Mouse (Mus musculus) CH12F3 (cell line): Measurements from ENCODE around the gene Syngr1.

ENCODE experiments used
- in situ Hi-C: fragments of 300-500 bp; cut with MboI; formaldehyde crosslinking; loops from 2 replicates; pipeline ENCODE4 v1.14.3; 2020; ENCODE audit warnings: low sequenced_read_pairs

The Syngr1 gene

GRCm38 (mm10) chr15:80069171-80069570 is 22.0 kb upstream of the Syngr1 start:
- in situ Hi-C loops, result no loop called here

- in situ Hi-C loops, result no loop called here
Observed at GRCm38 (mm10) chr15:80070095-80070644, 21.0 kb upstream of the Syngr1 start.

- in situ Hi-C loops, result no loop called here
Observed at GRCm38 (mm10) chr15:80071951-80072437, 19.1 kb upstream of the Syngr1 start.

DNA sequence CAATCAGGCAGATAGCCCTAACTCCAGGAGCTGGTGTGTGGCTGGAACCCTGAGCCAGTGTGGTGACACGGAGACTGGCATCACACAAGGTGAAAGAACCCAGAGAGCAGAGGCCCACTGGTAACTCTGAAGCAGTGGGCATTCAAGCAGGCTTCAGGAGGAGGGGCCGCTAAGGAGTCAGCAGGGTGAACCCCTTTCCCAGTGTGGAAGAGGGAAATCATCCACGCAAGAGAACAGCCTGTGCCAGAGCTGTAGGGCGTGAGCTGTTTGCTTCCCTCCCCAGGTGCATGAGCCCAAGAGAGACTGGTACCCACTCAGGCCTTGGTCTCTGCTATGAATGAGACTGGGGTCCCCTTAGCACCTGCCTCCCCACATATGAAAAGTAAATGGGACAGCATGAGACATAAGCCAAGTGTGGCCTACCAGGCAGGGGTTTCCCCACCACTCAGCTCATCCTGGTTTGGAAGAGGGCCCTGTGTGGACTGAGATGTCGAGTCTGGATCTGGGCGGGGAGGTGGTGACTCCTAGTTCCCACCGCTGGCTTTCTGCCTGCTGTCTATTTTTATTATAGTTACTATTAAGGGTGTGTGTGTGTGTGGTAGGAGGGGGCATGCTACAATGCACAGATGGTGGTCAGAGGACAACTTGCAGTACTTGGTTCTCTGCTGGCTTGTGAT is 18.4 kb upstream of the Syngr1 start:
- in situ Hi-C loops, result no loop called here

DNA sequence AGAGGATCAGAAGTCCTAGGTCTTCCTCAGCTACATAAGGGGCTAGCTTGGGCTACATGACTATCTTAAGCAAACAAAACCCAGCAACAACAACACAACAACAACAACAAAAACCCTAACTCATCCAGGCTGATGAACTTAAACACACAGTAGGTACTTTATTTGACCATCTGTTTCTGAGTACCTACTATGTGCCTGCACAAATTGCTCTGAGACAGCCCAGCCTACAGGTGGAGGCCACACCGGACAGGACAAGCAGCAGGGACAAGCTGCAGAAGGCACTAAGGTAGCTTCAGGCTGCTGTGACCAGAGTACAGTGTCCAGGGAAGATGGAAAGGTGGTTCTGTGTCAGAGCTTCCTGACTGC is 17.9 kb upstream of the Syngr1 start:
- in situ Hi-C loops, result no loop called here

- in situ Hi-C loops, result no loop called here
Observed at GRCm38 (mm10) chr15:80074663-80075373, 16.3 kb upstream of the Syngr1 start.

DNA sequence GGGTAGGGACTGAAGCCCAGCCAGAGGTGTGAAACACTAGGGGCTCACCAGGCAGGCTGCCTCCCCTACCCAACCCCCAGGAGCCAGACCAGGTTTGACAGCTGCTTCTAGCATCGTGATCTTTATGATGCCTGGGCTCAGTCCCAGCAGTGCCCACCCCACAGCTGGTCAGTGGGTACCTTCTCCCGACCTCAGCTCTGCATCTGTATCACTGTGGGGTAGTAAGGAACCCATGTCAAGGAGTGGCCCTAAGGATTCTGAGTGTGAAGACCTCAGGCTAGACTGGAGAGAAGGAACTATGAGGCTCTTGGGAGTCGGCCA is 15.8 kb upstream of the Syngr1 start:
- in situ Hi-C loops, result no loop called here

GRCm38 (mm10) chr15:80075733-80076337 is 15.3 kb upstream of the Syngr1 start:
- in situ Hi-C loops, result no loop called here

DNA sequence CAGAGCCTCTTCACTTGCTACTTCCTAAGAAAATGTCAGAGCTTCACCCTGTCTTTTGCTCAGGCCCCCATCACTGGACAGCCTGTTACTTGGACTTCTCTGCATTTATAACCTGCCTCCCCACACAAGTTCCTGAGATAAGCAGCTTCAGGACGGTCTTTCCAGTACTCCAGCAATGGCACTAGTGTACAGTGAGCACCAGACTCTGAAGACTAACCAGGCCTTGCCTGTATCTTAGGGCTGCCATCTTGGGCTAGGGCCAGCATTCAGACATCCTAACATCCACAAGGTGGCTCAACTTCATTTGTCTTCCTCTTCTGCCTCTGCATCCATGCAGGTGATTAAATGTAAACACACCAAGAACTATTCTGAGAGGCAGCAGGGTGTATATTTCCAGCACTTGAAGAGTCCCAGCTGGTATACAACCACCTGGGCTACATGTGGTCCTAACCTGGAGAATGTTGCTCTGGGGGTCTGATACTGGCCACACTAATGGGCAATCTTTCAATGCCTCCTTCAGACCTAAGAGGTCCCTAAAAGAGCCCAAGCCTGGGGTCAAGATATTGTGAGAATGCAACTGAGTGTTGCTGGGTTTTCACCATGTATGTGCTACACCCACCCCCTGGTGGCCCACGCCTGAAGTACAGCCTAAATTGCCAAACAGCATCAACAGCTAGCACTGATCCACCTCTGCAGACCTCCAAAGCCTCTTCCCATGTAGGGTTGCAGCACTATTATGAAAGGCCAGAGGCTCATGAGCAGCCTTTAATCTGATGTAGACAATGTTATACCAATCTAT is 14.6 kb upstream of the Syngr1 start:
- in situ Hi-C loops, result no loop called here

DNA sequence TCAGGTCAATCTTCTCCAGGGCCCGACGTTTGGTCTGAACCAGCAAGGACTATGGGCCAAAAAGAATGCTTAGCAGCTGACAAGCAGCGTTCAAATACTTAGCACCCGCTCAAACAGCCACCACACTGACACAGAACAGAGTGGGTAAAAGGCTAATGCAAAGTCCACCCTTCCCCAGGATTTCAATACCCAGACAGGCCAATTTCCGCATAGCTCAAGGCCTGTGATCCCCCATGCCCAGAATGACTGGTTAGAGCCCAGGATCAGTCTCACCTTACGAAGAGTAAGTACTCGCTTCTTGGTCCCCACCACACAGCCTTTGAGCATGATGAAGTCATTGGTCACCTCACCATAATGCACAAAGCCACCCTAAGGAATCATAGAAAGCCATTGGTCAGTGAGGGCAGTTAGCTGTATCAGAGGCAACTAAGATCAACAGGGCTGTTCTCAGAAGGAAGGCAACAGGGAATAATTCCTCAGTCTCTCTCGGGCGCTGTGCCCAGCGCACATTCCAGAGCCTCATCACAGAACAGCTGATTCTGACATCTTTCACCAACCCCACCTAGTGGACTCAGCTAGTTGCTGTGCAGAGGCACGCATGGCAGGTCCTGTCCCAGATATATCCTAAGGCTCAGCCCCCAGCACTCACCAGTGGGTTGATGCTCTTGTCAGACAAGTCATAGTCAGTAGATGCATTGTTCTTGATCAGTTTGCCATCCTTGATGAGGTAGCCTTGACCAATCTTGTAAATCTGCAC is 12.9 kb upstream of the Syngr1 start:
- in situ Hi-C loops, result no loop called here

- in situ Hi-C loops, result no loop called here
Observed at GRCm38 (mm10) chr15:80079129-80079668, 11.9 kb upstream of the Syngr1 start.

GRCm38 (mm10) chr15:80079954-80080353 is 11.2 kb upstream of the Syngr1 start:
- in situ Hi-C loops, result no loop called here

- in situ Hi-C loops, result no loop called here
Observed at GRCm38 (mm10) chr15:80080711-80081615, 10.2 kb upstream of the Syngr1 start.

DNA sequence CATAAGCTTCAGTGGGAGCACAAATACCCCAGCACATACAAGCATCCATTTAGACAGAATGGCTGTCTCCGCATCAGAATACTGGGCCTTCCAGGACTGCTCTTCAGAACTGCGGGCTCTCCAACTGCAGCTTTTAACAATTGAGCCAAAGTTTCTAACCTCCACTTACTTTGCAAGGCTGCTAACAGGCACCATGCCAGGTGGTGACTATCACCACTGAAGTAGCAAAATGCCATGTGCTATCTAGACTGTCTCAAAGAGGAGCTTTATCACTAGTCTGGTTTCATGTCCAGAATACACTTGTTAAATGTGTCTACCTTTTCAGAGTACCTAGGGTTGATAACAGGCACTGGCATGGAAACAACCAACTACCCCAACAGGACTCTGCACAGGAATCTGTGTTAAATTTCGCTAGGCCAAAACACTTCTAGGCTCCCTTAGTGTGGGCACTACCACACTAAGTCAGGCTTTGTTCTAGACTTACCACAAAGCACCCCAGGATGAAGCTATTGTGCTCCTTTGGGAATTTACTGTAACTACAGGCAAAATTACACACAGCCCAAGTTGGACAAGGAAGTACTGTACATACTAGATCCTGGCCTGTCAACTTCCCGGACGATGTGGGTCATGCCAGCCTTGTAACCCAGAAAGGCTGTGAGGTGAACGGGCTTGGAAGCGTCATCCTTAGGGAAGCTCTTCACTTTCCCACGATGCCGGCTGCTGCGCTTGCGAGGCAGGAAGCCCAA is 9.2 kb upstream of the Syngr1 start:
- in situ Hi-C loops, result no loop called here

DNA sequence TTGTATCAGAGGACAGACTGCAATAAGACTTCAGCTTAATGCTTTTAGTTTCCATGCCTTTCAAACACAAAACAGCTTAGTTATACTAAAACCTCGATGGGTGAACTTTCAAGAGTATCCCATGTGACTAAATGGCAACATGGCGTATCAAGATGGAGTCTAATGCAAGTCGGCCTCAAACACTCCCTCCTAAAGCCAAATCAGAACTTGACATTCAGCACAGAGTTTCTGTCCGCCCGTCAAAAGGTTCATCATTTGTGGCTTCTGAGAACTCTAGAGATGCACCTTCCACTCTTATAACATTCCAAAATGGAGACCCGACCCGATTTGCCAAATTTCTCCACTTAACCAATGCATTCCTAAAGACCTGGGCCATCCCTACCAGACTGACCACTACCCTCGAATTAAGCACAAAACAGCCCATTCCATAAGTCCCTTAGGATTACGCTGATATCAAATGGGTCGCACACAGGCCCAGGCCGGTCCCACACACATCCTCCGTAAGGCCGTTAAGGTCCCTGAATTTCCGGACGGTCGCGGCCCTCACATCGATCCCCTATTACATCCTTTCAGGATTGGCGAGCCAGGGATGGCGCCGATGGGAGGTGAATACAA is 8.4 kb upstream of the Syngr1 start:
- in situ Hi-C loops, result no loop called here

DNA sequence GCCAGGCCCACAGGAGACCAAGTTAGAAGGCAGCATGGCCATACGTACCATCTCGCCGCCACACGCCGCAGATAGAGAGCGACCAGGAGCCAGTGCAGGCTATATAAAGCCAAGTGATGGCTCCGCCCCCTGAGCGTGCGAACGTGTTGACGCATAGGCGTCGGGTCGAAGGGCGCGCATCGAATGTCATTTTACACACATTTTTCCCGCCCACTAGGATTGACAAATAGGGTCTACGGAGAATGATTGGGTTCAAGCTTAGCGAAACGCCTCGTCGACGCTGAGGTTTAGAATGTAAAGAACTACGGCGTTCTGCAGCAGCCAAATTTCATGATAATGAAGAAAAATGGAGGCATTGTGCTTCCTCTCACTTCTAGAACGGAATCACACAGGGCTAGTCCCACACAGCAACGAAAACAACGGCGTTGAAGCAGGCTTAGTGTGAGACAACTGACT is 7.8 kb upstream of the Syngr1 start:
- in situ Hi-C loops, result no loop called here

GRCm38 (mm10) chr15:80083740-80084139 is 7.4 kb upstream of the Syngr1 start:
- in situ Hi-C loops, result no loop called here
